Mouse (Mus musculus) hindbrain, embryonic 11.5 days (tissue): ENCODE results near the gene Dnpep. TPM values are rescaled to one million over a fixed set of nuclear protein-coding genes. Genes with fewer than 3 reads are reported as not detected.

Source experiments
- ATAC-seq: fragments of 200-750 bp; cut with Nextera tagmentation; 2 replicates; pipeline ENCODE4 v1.8.0; 2017; ENCODE audit warnings: mild to moderate bottlenecking, moderate TSS enrichment, moderate library complexity; ENCODE audit not compliant: low FRiP score
- DNase-seq: peaks from one replicate; pipeline ENCODE4 v3.0.0-alpha.2; 2015; ENCODE audit warnings: low spot score
- H3K27ac ChIP-seq: fragments of 300-500 bp; sonication (generic); 2 replicates; pipeline ENCODE4 v1.5.1; 2014; ENCODE audit warnings: mild to moderate bottlenecking, low read depth, low read length
- H3K27me3 ChIP-seq: fragments of 300-500 bp; sonication (generic); 2 replicates; pipeline ENCODE4 v1.6.1; 2014; ENCODE audit warnings: mild to moderate bottlenecking, low read length, moderate library complexity, mixed read lengths; ENCODE audit not compliant: control insufficient read depth, insufficient read depth
- H3K36me3 ChIP-seq: fragments of 300-500 bp; sonication (generic); 2 replicates; pipeline ENCODE4 v1.6.1; 2014; ENCODE audit warnings: mild to moderate bottlenecking, low read length, moderate library complexity, mixed read lengths; ENCODE audit not compliant: control insufficient read depth, insufficient read depth
- H3K4me1 ChIP-seq: fragments of 300-500 bp; sonication (generic); replicated peaks from 2 replicates; pipeline ENCODE4 v1.6.1; 2014; ENCODE audit warnings: low read length, mixed read lengths; ENCODE audit not compliant: control insufficient read depth, insufficient read depth
- H3K4me2 ChIP-seq: fragments of 300-500 bp; sonication (generic); replicated peaks from 2 replicates; pipeline ENCODE4 v1.6.1; 2014; ENCODE audit warnings: mild to moderate bottlenecking, low read depth, low read length
- H3K4me3 ChIP-seq: fragments of 300-500 bp; sonication (generic); 2 replicates; pipeline ENCODE4 v1.5.1; 2014; ENCODE audit warnings: low read depth, low read length
- H3K9ac ChIP-seq: fragments of 300-500 bp; sonication (generic); 2 replicates; pipeline ENCODE4 v1.6.1; 2014; ENCODE audit warnings: low read depth, low read length
- H3K9me3 ChIP-seq: fragments of 300-500 bp; sonication (generic); 2 replicates; pipeline ENCODE4 v1.6.1; 2016; ENCODE audit warnings: low read length; ENCODE audit not compliant: control insufficient read depth
- WGBS: fragments of 180-500 bp; shearing (Covaris S2); extraction: QIAGEN DNeasy Blood & Tissue Kit; methylation state at CpG from one replicate; pipeline ENCODE4 v1.1.7; 2014; 5-methylcytosine and 5-hydroxymethylcytosine counted together
- polyA plus RNA-seq: library from polyadenylated mRNA; unstranded; fragments of >200 nt; fragmentation: Nextera tagmentation; extraction: Ambion mirVana; gene quantifications from 2 replicates; pipeline ENCODE4 v1.2.1, GENCODE M21; 2014

The Dnpep gene
- polyA plus RNA-seq, 1 experiment from 2014 or later, result 165 TPM

- Histone ChIP-seq H3K27ac (no peak overlapping the region), H3K4me2 (peak overlapping the region; percentile 67), H3K36me3 (0 out of 2 replicates have a peak, but pooled peaks cover 2% of the 10 kb centered on the region), H3K4me3 (peak overlapping the region; percentile 82), H3K9me3 (no peaks in the 10 kb centered on the region), H3K27me3 (no peaks in the 10 kb centered on the region), H3K4me1 (0 out of 2 replicates have a peak, but pooled peaks cover 2% of the 10 kb centered on the region), H3K9ac (no peak overlapping the region)
- no peak for ATAC-seq
- 88% methylated on average over 29 of the region's 29 CpGs for WGBS
- DNase-seq, result no peak
Measured at GRCm38 (mm10) chr1:75315456-75316365, 2.1 kb downstream of the Dnpep start.

- no peaks in the 10 kb centered on the region for H3K9me3 ChIP-seq
- DNase-seq (no peak), ATAC-seq (no peak)
- no peak overlapping the region for H3K9ac ChIP-seq
- 0 out of 2 replicates have a peak, but pooled peaks cover 2% of the 10 kb centered on the region for H3K4me1 ChIP-seq
- 0 out of 2 replicates have a peak, but pooled peaks cover 2% of the 10 kb centered on the region for H3K36me3 ChIP-seq
- WGBS, result 88% methylated on average over 6 of the region's 6 CpGs
- H3K4me2 ChIP-seq, result no peak overlapping the region
- no peak overlapping the region for H3K4me3 ChIP-seq
- no peaks in the 10 kb centered on the region for H3K27me3 ChIP-seq
- no peak overlapping the region for H3K27ac ChIP-seq
Measured at GRCm38 (mm10) chr1:75315011-75315410, 2.8 kb downstream of the Dnpep start.

GRCm38 (mm10) chr1:75311694-75312093 lies 6.1 kb downstream of the Dnpep start:
- H3K4me2 ChIP-seq, result no peak overlapping the region
- 97% methylated on average over 6 of the region's 6 CpGs for WGBS
- H3K9ac ChIP-seq, result no peak overlapping the region
- H3K27ac ChIP-seq, result no peak overlapping the region
- H3K4me3 ChIP-seq, result no peak overlapping the region
- DNase-seq (no peak), ATAC-seq (no peak)
- no peaks in the 10 kb centered on the region for H3K27me3 ChIP-seq
- 0 out of 2 replicates have a peak, but pooled peaks cover 2% of the 10 kb centered on the region for H3K4me1 ChIP-seq
- 0 out of 2 replicates have a peak, but pooled peaks cover 5% of the 10 kb centered on the region for H3K36me3 ChIP-seq
- no peaks in the 10 kb centered on the region for H3K9me3 ChIP-seq

- no peaks in the 10 kb centered on the region for H3K27me3 ChIP-seq
- no peaks in the 10 kb centered on the region for H3K4me1 ChIP-seq
- WGBS, result 82% methylated on average over 2 of the region's 2 CpGs
- DNase-seq (no peak), ATAC-seq (no peak)
- H3K36me3 ChIP-seq, result 0 out of 2 replicates have a peak, but pooled peaks cover 2% of the 10 kb centered on the region
- H3K9me3 ChIP-seq, result no peaks in the 10 kb centered on the region
- no peak overlapping the region for H3K27ac ChIP-seq
- no peak overlapping the region for H3K4me3 ChIP-seq
- no peak overlapping the region for H3K4me2 ChIP-seq
- no peak overlapping the region for H3K9ac ChIP-seq
Measured at GRCm38 (mm10) chr1:75304662-75305061, 13.1 kb downstream of the Dnpep start.

- no peak overlapping the region for H3K9ac ChIP-seq
Measured at GRCm38 (mm10) chr1:75294294-75294693, 23.5 kb downstream of the Dnpep start.

GRCm38 (mm10) chr1:75293331-75293701 lies 24.5 kb downstream of the Dnpep start:
- Histone ChIP-seq H3K27me3 (no peaks in the 10 kb centered on the region), H3K4me3 (no peak overlapping the region), H3K9me3 (no peaks in the 10 kb centered on the region), H3K27ac (no peak overlapping the region), H3K4me2 (no peak overlapping the region), H3K36me3 (no peaks in the 10 kb centered on the region), H3K4me1 (peaks cover 9% of the 10 kb centered on the region; the same call in 1 of the 2 replicates), H3K9ac (no peak overlapping the region)
- ATAC-seq (no peak), DNase-seq (no peak)
- 82% methylated on average over 5 of the region's 5 CpGs for WGBS

More at GRCm38 (mm10) chr1:75294294-75294693, 23.5 kb downstream of the Dnpep start:
- ATAC-seq, result no peak
- no peaks in the 10 kb centered on the region for H3K9me3 ChIP-seq
- H3K27me3 ChIP-seq, result no peaks in the 10 kb centered on the region
- H3K4me3 ChIP-seq, result no peak overlapping the region
- no peak for DNase-seq
- no peak overlapping the region for H3K27ac ChIP-seq
- H3K4me1 ChIP-seq, result peaks cover 5% of the 10 kb centered on the region; the same call in 1 of the 2 replicates
- WGBS, result 77% methylated on average over 5 of the region's 5 CpGs
- H3K4me2 ChIP-seq, result no peak overlapping the region
- no peaks in the 10 kb centered on the region for H3K36me3 ChIP-seq

GRCm38 (mm10) chr1:75292476-75293330 lies 25.1 kb downstream of the Dnpep start:
- WGBS, result 53% methylated on average over 12 of the region's 12 CpGs

GRCm38 (mm10) chr1:75291321-75291720 lies 26.5 kb downstream of the Dnpep start:
- Histone ChIP-seq H3K4me2 (no peak overlapping the region), H3K9ac (no peak overlapping the region), H3K4me3 (no peak overlapping the region), H3K4me1 (peaks cover 9% of the 10 kb centered on the region; the same call in 1 of the 2 replicates), H3K36me3 (no peaks in the 10 kb centered on the region), H3K27me3 (no peaks in the 10 kb centered on the region), H3K27ac (no peak overlapping the region), H3K9me3 (no peaks in the 10 kb centered on the region)
- 91% methylated on average over 8 of the region's 8 CpGs for WGBS
- DNase-seq (no peak), ATAC-seq (no peak)

More at GRCm38 (mm10) chr1:75292476-75293330, 25.1 kb downstream of the Dnpep start:
- Histone ChIP-seq H3K4me1 (peaks cover 9% of the 10 kb centered on the region; the same call in 1 of the 2 replicates), H3K4me3 (no peak overlapping the region), H3K4me2 (no peak overlapping the region), H3K27me3 (no peaks in the 10 kb centered on the region), H3K9me3 (no peaks in the 10 kb centered on the region), H3K36me3 (no peaks in the 10 kb centered on the region), H3K9ac (no peak overlapping the region), H3K27ac (no peak overlapping the region)
- ATAC-seq (no peak), DNase-seq (no peak)
